In genomic region chr12:11350895-11351294, GRCm38 (mm10) we compare ENCODE assay signal across 8 mouse cellular contexts.
DNase-seq lines count a peak whose midpoint lies in the region; ATAC-seq and TF ChIP-seq lines count a peak whose summit lies in the region.
"Had no signal": no experiment of that assay in that cellular context is flagged by ENCODE, and none has a peak within 500 bp of the region (broad histone marks: within the 10 kb centered on the region; RNA-seq: fewer than 3 reads in every experiment).

No protein-coding gene starts in this region.

- no peak overlapping the region for H3K27ac ChIP-seq in forebrain, postnatal 0 days (ENCODE audit: low read depth, low read length)
- H3K27ac ChIP-seq in hindbrain, postnatal 0 days: no peak overlapping the region
- H3K27ac ChIP-seq in midbrain, embryonic 11.5 days (ENCODE audit: low read depth, low read length): no peak overlapping the region
- H3K27ac ChIP-seq: macrophage had no signal

- no peaks in the 10 kb centered on the region for H3K9me3 ChIP-seq in forebrain, postnatal 0 days (ENCODE audit: low read length)
- H3K9me3 ChIP-seq in hindbrain, postnatal 0 days (ENCODE audit: low read length): no peaks in the 10 kb centered on the region
- H3K9me3 ChIP-seq in midbrain, embryonic 11.5 days (ENCODE audit: control insufficient read depth, low read length): no peaks in the 10 kb centered on the region

- DNase-seq in Patski (ENCODE audit: low read depth, low spot score): no peak
- peak; percentile 83 for DNase-seq in cerebellum, adult 11 months
- peak; percentile 76 for DNase-seq in forebrain, postnatal 0 days
- peak; percentile 92 for DNase-seq in hindbrain, postnatal 0 days (ENCODE audit: low spot score)
- DNase-seq in left cerebral cortex, adult 18-20 months (ENCODE audit: low spot score in 2 of 2): peak; percentile 81 to 84
- peak; percentile 96 for DNase-seq in midbrain, embryonic 11.5 days (ENCODE audit: low spot score, missing footprints)
- peak; percentile 16 to 72 for DNase-seq in spleen, postnatal 10 days (ENCODE audit: low spot score in 2 of 2)

- in situ Hi-C loops in Patski (cut with MboI; ENCODE audit: low pct_unique_long_range_greater_than_20kb): loop anchor here (25.0 kb wide), 1 partner anchor 261 kb away; no protein-coding TSS in a partner anchor

- no peaks in the 10 kb centered on the region for H3K27me3 ChIP-seq in Patski
- H3K27me3 ChIP-seq in forebrain, postnatal 0 days (ENCODE audit: insufficient read depth, low read length): no peaks in the 10 kb centered on the region
- H3K27me3 ChIP-seq in hindbrain, postnatal 0 days (ENCODE audit: insufficient read depth, low read length): no peaks in the 10 kb centered on the region
- H3K27me3 ChIP-seq in midbrain, embryonic 11.5 days (ENCODE audit: control insufficient read depth, insufficient read depth, low read length): no peaks in the 10 kb centered on the region

- 31% methylated on average over 5 of the region's 5 CpGs for WGBS in forebrain, postnatal 0 days
- WGBS in hindbrain, postnatal 0 days: 33% methylated on average over 5 of the region's 5 CpGs
- 39% methylated on average over 5 of the region's 5 CpGs for WGBS in midbrain, embryonic 11.5 days

- peak; percentile 72 for TF ChIP-seq CTCF in Patski (IDR thresholded peaks at IDR 0.05)
- TF ChIP-seq CTCF in forebrain, postnatal 0 days (IDR thresholded peaks at IDR 0.05; ENCODE audit: low read depth): peak; percentile 80
- peak; percentile 89 for TF ChIP-seq CTCF in hindbrain, postnatal 0 days (IDR thresholded peaks at IDR 0.05; ENCODE audit: low read depth)

- H3K4me2 ChIP-seq in forebrain, postnatal 0 days (ENCODE audit: low read depth): no peak overlapping the region
- H3K4me2 ChIP-seq in hindbrain, postnatal 0 days (ENCODE audit: low read depth, low read length): no peak overlapping the region
- no peak overlapping the region for H3K4me2 ChIP-seq in midbrain, embryonic 11.5 days

- H3K4me1 ChIP-seq in forebrain, postnatal 0 days (ENCODE audit: insufficient read depth): no peaks in the 10 kb centered on the region
- no peaks in the 10 kb centered on the region for H3K4me1 ChIP-seq in hindbrain, postnatal 0 days (ENCODE audit: insufficient read depth, low read length)
- no peaks in the 10 kb centered on the region for H3K4me1 ChIP-seq in midbrain, embryonic 11.5 days (ENCODE audit: control insufficient read depth, insufficient read depth, low read length)

- POLR2A ChIA-PET in Patski (lab: Charles Lee): no interaction called here

- ATAC-seq in Patski: peak; percentile 34
- peak; percentile 64 for ATAC-seq in forebrain, postnatal 0 days
- ATAC-seq in hindbrain, postnatal 0 days: peak; percentile 71
- ATAC-seq in midbrain, embryonic 11.5 days (ENCODE audit: low FRiP score): peak; percentile 76; the same call in 1 of the 2 replicates

- H3K4me3 ChIP-seq in forebrain, postnatal 0 days (ENCODE audit: low read depth, low read length): no peak overlapping the region
- no peak overlapping the region for H3K4me3 ChIP-seq in hindbrain, postnatal 0 days (ENCODE audit: low read length)
- no peak overlapping the region for H3K4me3 ChIP-seq in midbrain, embryonic 11.5 days (ENCODE audit: low read depth, low read length)

- no peak overlapping the region for H3K9ac ChIP-seq in forebrain, postnatal 0 days
- no peak overlapping the region for H3K9ac ChIP-seq in hindbrain, postnatal 0 days (replicated peaks; ENCODE audit: low read length)
- no peak overlapping the region for H3K9ac ChIP-seq in midbrain, embryonic 11.5 days (ENCODE audit: low read length)

- H3K36me3 ChIP-seq in forebrain, postnatal 0 days (ENCODE audit: insufficient read depth): no peaks in the 10 kb centered on the region
- H3K36me3 ChIP-seq in hindbrain, postnatal 0 days (ENCODE audit: insufficient read depth, low read length): no peaks in the 10 kb centered on the region
- no peaks in the 10 kb centered on the region for H3K36me3 ChIP-seq in midbrain, embryonic 11.5 days (ENCODE audit: control insufficient read depth, insufficient read depth, low read length)

- CTCF ChIA-PET in Patski (lab: Charles Lee): interaction anchor here (0.8 to 2.6 kb wide), 10 partner anchors 9 to 491 kb away, joined by 3 to 8 read pairs (median 4); no protein-coding TSS in a partner anchor
